Mouse (Mus musculus) midbrain, embryonic 14.5 days (tissue): Measurements from ENCODE around the gene Nlrc5. TPM values are rescaled to one million over a fixed set of nuclear protein-coding genes. Genes with fewer than 3 reads are reported as not detected.

Experiments used
- ATAC-seq: fragments of 200-750 bp; cut with Nextera tagmentation; 2 replicates; pipeline ENCODE4 v1.8.0; 2017; ENCODE audit warnings: moderate number of reproducible peaks, moderate library complexity; ENCODE audit not compliant: low FRiP score, low TSS enrichment
- DNase-seq: peaks from one replicate; pipeline ENCODE4 v3.0.0-alpha.2; 2015
- H3K27ac ChIP-seq: fragments of 300-500 bp; sonication (generic); replicated peaks from 2 replicates; pipeline ENCODE4 v1.5.1; 2014; ENCODE audit warnings: mild to moderate bottlenecking, low read depth, low read length, moderate library complexity
- H3K27me3 ChIP-seq: fragments of 300-500 bp; sonication (generic); 2 replicates; pipeline ENCODE4 v1.6.1; 2014; ENCODE audit warnings: low read length, control low read depth, mixed read lengths; ENCODE audit not compliant: control insufficient read depth, insufficient read depth
- H3K36me3 ChIP-seq: fragments of 300-500 bp; sonication (generic); 2 replicates; pipeline ENCODE4 v1.6.1; 2014; ENCODE audit warnings: low read length, control low read depth; ENCODE audit not compliant: control insufficient read depth, insufficient read depth
- H3K4me1 ChIP-seq: fragments of 300-500 bp; sonication (generic); 2 replicates; pipeline ENCODE4 v1.6.1; 2014; ENCODE audit warnings: mild to moderate bottlenecking, antibody characterized with exemption, low read length, control low read depth; ENCODE audit not compliant: control insufficient read depth, insufficient read depth
- H3K4me2 ChIP-seq: fragments of 300-500 bp; sonication (generic); 2 replicates; pipeline ENCODE4 v1.6.1; 2014; ENCODE audit warnings: mild to moderate bottlenecking, low read length, moderate library complexity
- H3K4me3 ChIP-seq: fragments of 300-500 bp; sonication (generic); replicated peaks from 2 replicates; pipeline ENCODE4 v1.5.1; 2014; ENCODE audit warnings: low read depth, low read length
- H3K9ac ChIP-seq: fragments of 300-500 bp; sonication (generic); replicated peaks from 2 replicates; pipeline ENCODE4 v1.6.1; 2014; ENCODE audit warnings: mild to moderate bottlenecking, low read length, moderate library complexity
- H3K9me3 ChIP-seq: fragments of 300-500 bp; sonication (generic); 2 replicates; pipeline ENCODE4 v1.6.1; 2016; ENCODE audit warnings: low read length, control low read depth, mixed read lengths; ENCODE audit not compliant: control insufficient read depth
- WGBS: fragments of 180-500 bp; shearing (Covaris S2); extraction: QIAGEN DNeasy Blood & Tissue Kit; methylation state at CpG from one replicate; pipeline ENCODE4 v1.1.7; 2014; 5-methylcytosine and 5-hydroxymethylcytosine counted together
- polyA plus RNA-seq: library from polyadenylated mRNA; unstranded; fragments of >200 nt; fragmentation: Nextera tagmentation; extraction: Ambion mirVana; gene quantifications from 2 replicates; pipeline ENCODE4 v1.2.1, GENCODE M21; 2014

Gene Nlrc5
- polyA plus RNA-seq, 1 experiment from 2014 or later: 1.2 TPM

GRCm38 (mm10) chr8:94485882-94486281 is 51.7 kb downstream of the Nlrc5 start:
- Histone ChIP-seq H3K36me3 (no peaks in the 10 kb centered on the region), H3K4me1 (no peaks in the 10 kb centered on the region), H3K9me3 (no peaks in the 10 kb centered on the region), H3K27ac (no peak overlapping the region), H3K4me2 (no peak overlapping the region), H3K9ac (no peak overlapping the region), H3K4me3 (no peak overlapping the region), H3K27me3 (no peaks in the 10 kb centered on the region)
- DNase-seq (peak; percentile 67), ATAC-seq (no peak)
- 22% methylated on average over 2 of the region's 2 CpGs for WGBS

- no peak overlapping the region for H3K4me2 ChIP-seq
- no peak for ATAC-seq
These were observed 53.9 kb downstream of the Nlrc5 start for GRCm38 (mm10) chr8:94488016-94488415.

GRCm38 (mm10) chr8:94489809-94490483 is 55.8 kb downstream of the Nlrc5 start:
- DNase-seq: peak; percentile 9
- Histone ChIP-seq H3K4me1 (peaks cover 4% of the 10 kb centered on the region; the same call in 1 of the 2 replicates), H3K9ac (no peak overlapping the region), H3K4me2 (no peak overlapping the region), H3K27ac (no peak overlapping the region), H3K36me3 (no peaks in the 10 kb centered on the region), H3K27me3 (no peaks in the 10 kb centered on the region), H3K9me3 (no peaks in the 10 kb centered on the region), H3K4me3 (no peak overlapping the region)
- ATAC-seq: no peak
- 73% methylated on average over 4 of the region's 4 CpGs for WGBS

More at GRCm38 (mm10) chr8:94488016-94488415, 53.9 kb downstream of the Nlrc5 start:
- Histone ChIP-seq H3K27me3 (no peaks in the 10 kb centered on the region), H3K36me3 (no peaks in the 10 kb centered on the region), H3K9me3 (no peaks in the 10 kb centered on the region), H3K4me3 (no peak overlapping the region), H3K9ac (no peak overlapping the region), H3K4me1 (peaks cover 4% of the 10 kb centered on the region; the same call in 1 of the 2 replicates), H3K27ac (no peak overlapping the region)
- WGBS: 77% methylated on average over 2 of the region's 2 CpGs
- no peak for DNase-seq

- H3K9me3 ChIP-seq: no peaks in the 10 kb centered on the region
- H3K27me3 ChIP-seq: no peaks in the 10 kb centered on the region
- H3K36me3 ChIP-seq: no peaks in the 10 kb centered on the region
- DNase-seq (peak; percentile 91), ATAC-seq (peak; percentile 82)
- H3K9ac ChIP-seq: peak overlapping the region; percentile 47
- H3K4me2 ChIP-seq: peak overlapping the region; percentile 62
- WGBS: 4% methylated on average over 15 of the region's 15 CpGs
- H3K4me3 ChIP-seq: peak overlapping the region; percentile 27
- peaks cover 4% of the 10 kb centered on the region; the same call in 1 of the 2 replicates for H3K4me1 ChIP-seq
- H3K27ac ChIP-seq: no peak overlapping the region
These were observed 58.0 kb downstream of the Nlrc5 start for GRCm38 (mm10) chr8:94492021-94492681.

GRCm38 (mm10) chr8:94493240-94493639 is 59.1 kb downstream of the Nlrc5 start:
- Histone ChIP-seq H3K4me1 (peaks cover 4% of the 10 kb centered on the region; the same call in 1 of the 2 replicates), H3K9ac (no peak overlapping the region), H3K4me3 (no peak overlapping the region), H3K27me3 (no peaks in the 10 kb centered on the region), H3K36me3 (no peaks in the 10 kb centered on the region), H3K4me2 (no peak overlapping the region), H3K9me3 (no peaks in the 10 kb centered on the region), H3K27ac (no peak overlapping the region)
- 38% methylated on average over 1 of the region's 1 CpGs for WGBS
- ATAC-seq: no peak
- DNase-seq: peak; percentile 20

GRCm38 (mm10) chr8:94515430-94516208 is 81.5 kb downstream of the Nlrc5 start:
- Histone ChIP-seq H3K27me3 (no peaks in the 10 kb centered on the region), H3K9ac (no peak overlapping the region), H3K4me2 (no peak overlapping the region), H3K36me3 (no peaks in the 10 kb centered on the region), H3K9me3 (no peaks in the 10 kb centered on the region), H3K4me3 (no peak overlapping the region), H3K4me1 (no peaks in the 10 kb centered on the region), H3K27ac (no peak overlapping the region)
- no peak for ATAC-seq
- DNase-seq: no peak
- 45% methylated on average over 5 of the region's 5 CpGs for WGBS

- H3K9me3 ChIP-seq: no peaks in the 10 kb centered on the region
- no peaks in the 10 kb centered on the region for H3K4me1 ChIP-seq
- no peak overlapping the region for H3K27ac ChIP-seq
- no peak overlapping the region for H3K4me2 ChIP-seq
- no peaks in the 10 kb centered on the region for H3K27me3 ChIP-seq
- WGBS: 37% methylated on average over 1 of the region's 1 CpGs
- H3K9ac ChIP-seq: no peak overlapping the region
- DNase-seq (no peak), ATAC-seq (no peak)
- H3K4me3 ChIP-seq: no peak overlapping the region
- no peaks in the 10 kb centered on the region for H3K36me3 ChIP-seq
These were observed 82.0 kb downstream of the Nlrc5 start for GRCm38 (mm10) chr8:94516209-94516593.

- WGBS: 49% methylated on average over 2 of the region's 3 CpGs
- no peak for DNase-seq
- no peak for ATAC-seq
These were observed 82.6 kb downstream of the Nlrc5 start for GRCm38 (mm10) chr8:94516766-94517165.

More at GRCm38 (mm10) chr8:94516766-94517165, 82.6 kb downstream of the Nlrc5 start:
- Histone ChIP-seq H3K4me3 (no peak overlapping the region), H3K36me3 (no peaks in the 10 kb centered on the region), H3K27ac (no peak overlapping the region), H3K9ac (no peak overlapping the region), H3K27me3 (no peaks in the 10 kb centered on the region), H3K4me1 (no peaks in the 10 kb centered on the region), H3K4me2 (no peak overlapping the region), H3K9me3 (no peaks in the 10 kb centered on the region)
